Mouse (Mus musculus) testis, adult 2 months (tissue): ENCODE measurements around the gene Klhl26. TPM values are rescaled to one million over a fixed set of nuclear protein-coding genes. Genes with fewer than 3 reads are reported as not detected.

Source experiments
- H3K27ac ChIP-seq: fragments of 200-500 bp; 2 replicates; pipeline ENCODE4 v1.5.1; 2012; ENCODE audit warnings: low read depth, low read length; ENCODE audit not compliant: control insufficient read depth, insufficient read depth
- H3K27me3 ChIP-seq: fragments of 200-500 bp; 2 replicates; pipeline ENCODE4 v1.6.1; 2012; ENCODE audit warnings: mild to moderate bottlenecking, low read length, moderate library complexity; ENCODE audit not compliant: control insufficient read depth, insufficient read depth
- H3K36me3 ChIP-seq: fragments of 200-500 bp; 2 replicates; pipeline ENCODE4 v1.6.1; 2012; ENCODE audit warnings: mild to moderate bottlenecking, low read length; ENCODE audit not compliant: control insufficient read depth, insufficient read depth
- H3K4me1 ChIP-seq: fragments of 200-500 bp; 2 replicates; pipeline ENCODE4 v1.6.1; 2012; ENCODE audit warnings: low read length; ENCODE audit not compliant: control insufficient read depth, insufficient read depth
- H3K4me3 ChIP-seq: fragments of 200-500 bp; 2 replicates; pipeline ENCODE4 v1.5.1; 2012; ENCODE audit warnings: low read depth, mild to moderate bottlenecking, low read length, moderate library complexity, mixed read lengths; ENCODE audit not compliant: control insufficient read depth
- CTCF ChIP-seq: fragments of 200-500 bp; IDR thresholded peaks from 2 replicates; pipeline ENCODE4 v1.5.1; 2012; ENCODE audit warnings: low read depth, mild to moderate bottlenecking, inconsistent platforms, low read length, moderate library complexity; ENCODE audit not compliant: control insufficient read depth, insufficient read depth, insufficient replicate concordance
- POLR2A ChIP-seq: fragments of 200-500 bp; IDR thresholded peaks from 2 replicates; pipeline ENCODE4 v1.6.1; 2012; ENCODE audit warnings: low read depth, mild to moderate bottlenecking, inconsistent platforms, low read length, moderate library complexity; ENCODE audit not compliant: control insufficient read depth
- polyA plus RNA-seq: library from polyadenylated mRNA; depleted of rRNA; stranded (reverse); fragments of >200 nt; gene quantifications from 2 replicates; pipeline ENCODE4 v1.2.3, GENCODE M21; 2012

Klhl26 gene
- polyA plus RNA-seq, 1 experiment = 3.6 TPM

DNA sequence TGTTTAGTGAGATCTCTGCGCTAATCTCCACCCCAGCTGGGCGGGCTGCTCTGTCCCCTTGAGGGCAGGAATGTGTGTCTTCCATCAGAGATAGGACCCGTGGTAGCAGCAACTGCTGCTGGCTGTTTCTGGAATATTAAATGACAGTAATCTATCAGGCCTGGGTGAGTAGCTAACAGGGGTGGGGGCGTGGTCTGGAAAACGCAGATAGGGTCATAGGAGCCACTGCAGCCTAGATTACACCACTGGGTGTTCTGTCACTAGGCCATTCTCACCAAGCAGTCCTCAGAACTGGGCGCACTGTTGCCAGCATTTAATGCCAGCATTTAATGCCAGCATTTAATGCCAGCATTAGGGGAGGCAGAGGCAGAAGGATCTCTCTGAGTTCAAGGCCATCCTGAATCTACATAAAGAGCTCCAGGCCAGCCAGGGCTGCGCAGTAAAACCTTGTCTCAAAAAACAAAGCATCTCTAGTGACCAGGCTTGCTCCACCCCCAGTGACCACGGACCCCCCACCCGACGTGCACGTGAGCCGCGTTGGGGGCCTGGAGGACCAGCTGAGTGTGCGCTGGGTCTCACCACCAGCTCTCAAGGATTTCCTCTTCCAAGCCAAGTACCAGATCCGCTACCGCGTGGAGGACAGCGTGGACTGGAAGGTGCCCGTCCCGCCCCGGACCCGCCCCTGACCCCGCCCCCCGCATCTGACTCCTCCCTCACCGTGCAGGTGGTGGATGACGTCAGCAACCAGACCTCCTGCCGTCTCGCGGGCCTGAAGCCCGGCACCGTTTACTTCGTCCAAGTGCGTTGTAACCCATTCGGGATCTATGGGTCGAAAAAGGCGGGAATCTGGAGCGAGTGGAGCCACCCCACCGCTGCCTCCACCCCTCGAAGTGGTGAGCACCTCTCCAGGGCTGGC is 23.9 kb upstream of the Klhl26 start:
- Histone ChIP-seq H3K27ac (no peak overlapping the region), H3K27me3 (no peaks in the 10 kb centered on the region), H3K4me1 (peaks cover 46% of the 10 kb centered on the region), H3K4me3 (peak overlapping the region; percentile 82), H3K36me3 (no peaks in the 10 kb centered on the region)
- no peak for TF ChIP-seq CTCF
- TF ChIP-seq POLR2A = peak; percentile 39; the same call in 1 of the 2 replicates

GRCm38 (mm10) chr8:70495771-70496062 is 18.9 kb upstream of the Klhl26 start:
- TF ChIP-seq CTCF (no peak), POLR2A (no peak)
- Histone ChIP-seq H3K36me3 (no peaks in the 10 kb centered on the region), H3K27me3 (peaks cover 3% of the 10 kb centered on the region), H3K27ac (no peak overlapping the region), H3K4me1 (peaks cover 36% of the 10 kb centered on the region), H3K4me3 (no peak overlapping the region)

DNA sequence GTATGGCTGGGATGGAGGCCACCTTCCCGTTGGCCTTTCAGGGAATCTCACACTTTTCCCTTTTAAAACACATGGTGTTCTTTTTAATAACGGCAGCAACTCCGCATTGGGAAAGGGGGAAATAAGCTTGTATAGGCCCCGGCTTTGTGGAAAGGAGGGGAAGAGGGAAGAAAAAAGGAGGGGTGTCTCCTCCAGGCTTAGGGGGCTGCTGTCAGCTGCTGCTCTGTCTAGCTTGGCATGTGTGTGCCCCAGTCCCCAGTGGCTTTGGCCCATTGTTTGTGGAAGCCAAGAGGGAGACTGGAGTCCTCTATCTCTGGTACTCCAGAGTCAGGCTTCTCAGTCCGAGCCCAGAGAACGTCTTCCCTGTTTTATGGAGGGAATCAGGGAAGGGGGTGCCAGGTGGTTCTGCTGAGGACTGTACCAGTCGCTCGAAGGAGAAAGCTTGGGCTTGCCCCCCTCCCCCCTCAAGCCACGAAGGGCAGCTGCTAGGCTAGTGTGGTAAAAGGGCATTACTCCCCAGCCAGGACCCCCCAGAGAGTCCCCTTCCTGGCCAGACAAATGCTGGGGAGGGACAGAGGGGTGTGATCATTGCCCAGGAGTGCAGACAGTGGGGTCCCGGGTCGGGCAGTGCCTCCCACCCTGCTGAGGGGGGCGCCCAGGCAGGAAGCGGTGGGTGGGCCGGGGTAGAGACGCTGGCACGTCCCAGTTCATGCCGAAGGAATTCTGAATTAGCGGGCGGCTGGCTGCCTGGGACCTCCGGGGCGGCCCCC is 18.4 kb upstream of the Klhl26 start:
- H3K4me1 ChIP-seq = peaks cover 33% of the 10 kb centered on the region
- H3K27me3 ChIP-seq = peaks cover 3% of the 10 kb centered on the region
- no peaks in the 10 kb centered on the region for H3K36me3 ChIP-seq
- no peak overlapping the region for H3K27ac ChIP-seq
- no peak overlapping the region for H3K4me3 ChIP-seq
- TF ChIP-seq POLR2A (no peak), CTCF (no peak)

GRCm38 (mm10) chr8:70494416-70494945 is 17.7 kb upstream of the Klhl26 start:
- no peak overlapping the region for H3K27ac ChIP-seq
- peaks cover 3% of the 10 kb centered on the region for H3K27me3 ChIP-seq
- no peak for TF ChIP-seq POLR2A
- H3K36me3 ChIP-seq = no peaks in the 10 kb centered on the region
- peaks cover 39% of the 10 kb centered on the region for H3K4me1 ChIP-seq
- peak overlapping the region; percentile 46; the same call in 1 of the 2 replicates for H3K4me3 ChIP-seq

GRCm38 (mm10) chr8:70493692-70494415 is 17.1 kb upstream of the Klhl26 start:
- H3K27me3 ChIP-seq = peaks cover 3% of the 10 kb centered on the region
- H3K27ac ChIP-seq = no peak overlapping the region
- H3K36me3 ChIP-seq = no peaks in the 10 kb centered on the region
- TF ChIP-seq POLR2A (no peak), CTCF (no peak)
- peak overlapping the region; percentile 46 for H3K4me3 ChIP-seq
- H3K4me1 ChIP-seq = peaks cover 43% of the 10 kb centered on the region

DNA sequence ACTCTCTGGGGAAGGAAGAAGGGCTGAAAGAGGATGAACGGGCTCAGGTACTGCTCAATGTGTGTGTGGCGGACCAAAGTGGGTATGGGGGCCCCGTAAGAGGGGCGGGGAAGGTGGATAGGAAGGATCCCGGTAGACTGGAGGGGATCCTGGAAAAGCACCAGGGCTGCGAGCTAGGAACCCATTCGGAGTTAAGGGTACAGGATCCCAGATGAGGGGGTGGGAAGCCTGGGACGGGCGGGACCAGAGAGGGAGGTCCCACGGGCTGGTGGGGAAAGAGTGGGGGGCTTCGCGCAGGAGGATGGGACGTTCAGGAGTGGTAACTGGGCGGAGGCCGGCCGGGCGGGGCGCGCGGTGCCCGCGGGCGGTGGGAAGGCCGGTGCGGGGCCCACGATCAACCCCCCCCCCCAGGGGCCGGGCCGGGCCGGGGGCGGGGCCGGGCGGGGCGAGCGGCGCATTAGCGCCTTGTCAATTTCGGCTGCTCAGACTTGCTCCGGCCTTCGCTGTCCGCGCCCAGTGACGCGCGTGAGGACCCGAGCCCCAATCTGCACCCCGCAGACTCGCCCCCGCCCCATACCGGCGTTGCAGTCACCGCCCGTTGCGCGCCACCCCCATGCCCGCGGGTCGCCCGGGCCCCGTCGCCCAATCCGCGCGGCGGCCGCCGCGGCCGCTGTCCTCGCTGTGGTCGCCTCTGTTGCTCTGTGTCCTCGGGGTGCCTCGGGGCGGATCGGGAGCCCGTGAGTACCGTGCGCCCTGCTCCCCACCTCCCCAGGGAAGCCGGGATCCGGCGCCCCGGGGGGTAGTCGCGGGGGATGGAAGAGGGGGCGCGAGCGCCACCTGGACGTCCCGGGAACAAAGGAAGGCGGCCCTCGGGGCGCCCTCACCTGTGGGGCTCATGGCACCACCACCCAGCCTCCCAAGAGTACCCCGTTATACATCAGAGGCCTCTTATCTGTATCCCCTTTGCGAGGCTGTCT is 16.2 kb upstream of the Klhl26 start, which contains the start of gene Crlf1:
TSS of gene Crlf1 (plus strand) at position 495 of the 977 bp plus-strand sequence.
- Histone ChIP-seq H3K27me3 (peaks cover 3% of the 10 kb centered on the region), H3K27ac (no peak within 1 kb of the TSS)

More for the DNA sequence above, 16.2 kb upstream of the Klhl26 start, which contains the start of gene Crlf1:
- Histone ChIP-seq H3K4me3 (peak within 1 kb of the TSS; percentile 54), H3K36me3 (no peaks in the 10 kb centered on the region), H3K4me1 (peaks cover 52% of the 10 kb centered on the region)
- TF ChIP-seq POLR2A = no peak
- no peak for TF ChIP-seq CTCF
